Mouse (Mus musculus) brain, embryonic 14.5 days (tissue): ENCODE data around the gene Ass1.

Source experiments
- CTCF ChIP-seq: fragments of 200-500 bp; IDR thresholded peaks from 2 replicates; pipeline ENCODE4 v1.5.1; 2012; ENCODE audit warnings: inconsistent platforms, mild to moderate bottlenecking, moderate library complexity, borderline replicate concordance; ENCODE audit not compliant: insufficient read depth, insufficient read length; ENCODE audit errors: extremely low read depth
- POLR2A ChIP-seq: fragments of 200-500 bp; IDR thresholded peaks from 2 replicates; pipeline ENCODE4 v1.6.1; 2012; ENCODE audit warnings: mild to moderate bottlenecking, inconsistent platforms, borderline replicate concordance; ENCODE audit not compliant: poor library complexity, insufficient read depth, insufficient read length, severe bottlenecking; ENCODE audit errors: extremely low read depth

- TF ChIP-seq CTCF: no peak
- TF ChIP-seq POLR2A: no peak
These were observed 19.3 kb upstream of the Ass1 start for GRCm38 (mm10) chr2:31450661-31451060.
